ENCODE assay signal across 8 mouse cellular contexts in the genomic region with DNA sequence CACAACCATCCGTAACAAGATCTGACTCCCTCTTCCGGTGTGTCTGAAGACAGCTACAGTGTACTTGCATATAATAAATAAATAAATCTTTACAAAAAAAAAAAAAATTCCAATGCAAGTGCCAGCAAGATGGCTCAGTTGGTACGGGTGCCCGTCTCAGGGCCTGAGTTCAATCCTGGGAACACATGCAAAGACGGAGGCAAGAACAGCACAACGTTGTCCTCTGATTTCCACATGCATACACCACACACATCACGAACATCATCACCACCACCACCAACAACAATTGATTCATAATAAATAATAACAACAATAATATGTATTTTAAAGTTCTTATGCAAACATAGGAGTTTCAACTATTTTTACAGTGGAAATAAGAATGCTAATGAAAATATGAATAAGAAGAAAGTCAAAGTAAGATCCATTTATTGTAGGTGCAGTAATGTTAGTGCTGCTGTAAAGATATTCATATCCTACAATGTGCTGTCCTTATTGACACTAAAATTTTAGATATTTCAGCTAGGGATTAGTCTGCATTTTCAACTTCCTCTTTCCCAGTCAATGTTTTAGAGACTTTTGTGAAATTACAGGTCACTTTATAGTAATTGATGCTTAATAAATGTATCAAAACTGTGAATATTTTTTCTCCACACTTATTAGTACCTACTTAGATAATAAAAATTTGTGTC. TPM values are rescaled to one million over a fixed set of nuclear protein-coding genes. Genes with fewer than 3 reads are reported as not detected.
DNase-seq lines count a peak whose midpoint lies in the region; ATAC-seq and TF ChIP-seq lines count a peak whose summit lies in the region.

No protein-coding gene starts in this region.

- H3K9ac ChIP-seq in forebrain, embryonic 15.5 days (replicated peaks): peak overlapping the region; percentile 92
- H3K9ac ChIP-seq in liver, postnatal 0 days (replicated peaks): no peak overlapping the region; the same call in 1 of the 2 replicates

- H3K9me3 ChIP-seq in heart, embryonic 10.5 days: no peaks in the 10 kb centered on the region
- no peaks in the 10 kb centered on the region for H3K9me3 ChIP-seq in forebrain, embryonic 15.5 days
- H3K9me3 ChIP-seq in liver, postnatal 0 days (ENCODE audit: low read length): no peaks in the 10 kb centered on the region

- intact Hi-C loops in heart, postnatal 25 days (cut with DNase I): loop anchor here (5.0 kb wide), 4 partner anchors 39 to 309 kb away; no protein-coding TSS in a partner anchor

- no peak overlapping the region for H3K27ac ChIP-seq in heart, embryonic 10.5 days
- peak overlapping the region; percentile 99; the same call in 1 of the 2 replicates for H3K27ac ChIP-seq in forebrain, embryonic 15.5 days (replicated peaks)
- H3K27ac ChIP-seq in liver, postnatal 0 days (ENCODE audit: low read depth): 0 out of 2 replicates have a peak overlapping the region, but pooled peaks have one; percentile 95

- no peaks in the 10 kb centered on the region for H3K36me3 ChIP-seq in heart, embryonic 10.5 days
- H3K36me3 ChIP-seq in forebrain, embryonic 15.5 days: no peaks in the 10 kb centered on the region
- no peaks in the 10 kb centered on the region for H3K36me3 ChIP-seq in liver, postnatal 0 days (replicated peaks; ENCODE audit: insufficient read depth, low read length)

- peaks cover 29% of the 10 kb centered on the region for H3K4me1 ChIP-seq in heart, embryonic 10.5 days
- H3K4me1 ChIP-seq in forebrain, embryonic 15.5 days: peaks cover 46% of the 10 kb centered on the region
- peaks cover 40% of the 10 kb centered on the region for H3K4me1 ChIP-seq in liver, postnatal 0 days (ENCODE audit: insufficient read depth)

- no peaks in the 10 kb centered on the region for H3K27me3 ChIP-seq in heart, embryonic 10.5 days (ENCODE audit: insufficient read depth, poor library complexity, severe bottlenecking)
- H3K27me3 ChIP-seq in forebrain, embryonic 15.5 days: no peaks in the 10 kb centered on the region
- no peaks in the 10 kb centered on the region for H3K27me3 ChIP-seq in liver, postnatal 0 days (ENCODE audit: insufficient read depth, low read length)

- H3K4me3 ChIP-seq in heart, embryonic 10.5 days: peak overlapping the region; percentile 85; the same call in 1 of the 2 replicates
- H3K4me3 ChIP-seq in forebrain, embryonic 15.5 days: peak overlapping the region; percentile 89
- peak overlapping the region; percentile 99 for H3K4me3 ChIP-seq in liver, postnatal 0 days (ENCODE audit: low read depth, low read length)

- ATAC-seq in forebrain, embryonic 15.5 days (replicated peaks): no peak
- no peak for ATAC-seq in liver, postnatal 0 days

- WGBS in heart, embryonic 10.5 days: 73% methylated on average over 7 of the region's 7 CpGs
- 55% methylated on average over 7 of the region's 7 CpGs for WGBS in forebrain, embryonic 15.5 days
- 38% methylated on average over 7 of the region's 7 CpGs for WGBS in liver, postnatal 0 days (ENCODE audit: insufficient replicate concordance)

- DNase-seq in heart, embryonic 10.5 days (ENCODE audit: low spot score): no peak
- no peak for DNase-seq in heart, postnatal 25 days (ENCODE audit: low spot score)
- DNase-seq in A20 (ENCODE audit: low read depth, low spot score) (peak; percentile 69), MN1 (ENCODE audit: low spot score) (no peak)
- DNase-seq in liver, postnatal 0 days: no peak
- no peak for DNase-seq in T-cell, adult 2 months (ENCODE audit: low spot score)
- DNase-seq in thymus, postnatal 0 days (ENCODE audit: low spot score): no peak

- H3K4me2 ChIP-seq in forebrain, embryonic 15.5 days (replicated peaks): peak overlapping the region; percentile 73
- peak overlapping the region; percentile 82 for H3K4me2 ChIP-seq in liver, postnatal 0 days (ENCODE audit: low read depth, low read length)

- no peak for TF ChIP-seq EP300 in liver, postnatal 0 days (IDR thresholded peaks at IDR 0.05; ENCODE audit: low read depth)

- TF ChIP-seq CTCF in liver, postnatal 0 days (IDR thresholded peaks at IDR 0.05; ENCODE audit: low read depth): no peak

RNA-seq across cellular contexts. Expression of gene Cdk17, which starts 2.4 kb away (rescaled TPM):
- polyA plus RNA-seq in heart, embryonic 10.5 days (2016; fragmentation: Nextera tagmentation; extraction: Ambion mirVana): 16.4 and 20.0 TPM in 2 replicates
- 10 to 100 TPM; 16.2 to 19.7 TPM for total RNA-seq in heart, postnatal 25 days (2021)
- polyA plus RNA-seq in forebrain, embryonic 15.5 days (2015; fragmentation: Nextera tagmentation; extraction: Ambion mirVana): 50.2 and 57.3 TPM in 2 replicates
- 7.4 and 8.4 TPM in 2 replicates for polyA plus RNA-seq in liver, postnatal 0 days (2015; fragmentation: Nextera tagmentation; extraction: Ambion mirVana)
- polyA plus RNA-seq in thymus, postnatal 0 days (2015; fragmentation: Nextera tagmentation; extraction: Ambion mirVana): 46.3 and 55.3 TPM in 2 replicates
